Mouse (Mus musculus): Measurements from ENCODE around the gene Ciart. TPM values are rescaled to one million over a fixed set of nuclear protein-coding genes. Genes with fewer than 3 reads are reported as not detected.
"Not testable (repeated sequence)": the region's sequence is repeated elsewhere in the genome, so short reads cannot be mapped to it uniquely, and the experiment has no call there.

Ciart gene
- polyA plus RNA-seq, 1 experiment from 2014 or later, result 10.2 TPM

DNA sequence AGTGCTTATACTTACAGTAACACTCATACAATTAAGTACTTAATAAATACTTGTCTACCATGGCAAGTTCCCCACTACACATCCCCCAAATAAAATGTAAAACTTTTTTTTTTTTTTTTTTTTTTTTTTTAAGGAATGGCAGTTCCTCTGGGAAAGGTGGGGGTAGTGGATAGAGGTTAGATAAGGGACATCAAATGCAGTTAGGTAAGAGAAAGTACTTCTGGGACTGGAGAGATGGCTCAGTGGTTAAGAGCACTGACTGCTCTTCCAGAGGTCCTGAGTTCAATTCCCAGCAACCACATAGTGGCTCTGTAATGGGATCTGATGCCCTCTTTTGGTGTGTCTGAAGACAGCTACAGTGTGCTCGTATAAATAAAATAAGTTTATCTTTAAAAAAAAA, 25.0 kb downstream of the Ciart start:
- not testable (repeated sequence) for ATAC-seq (ENCODE audit: low FRiP score, low read depth); H3K4me2 ChIP-seq (replicated peaks); H3K4me3 ChIP-seq; H3K27me3 ChIP-seq; H3K9me3 ChIP-seq; H3K9ac ChIP-seq; H3K27ac ChIP-seq
- Histone ChIP-seq H3K36me3 (peaks cover 20% of the 10 kb centered on the region), H3K4me1 (peaks cover 11% of the 10 kb centered on the region)
- 71% methylated on average over 1 of the region's 1 CpGs for WGBS

DNA sequence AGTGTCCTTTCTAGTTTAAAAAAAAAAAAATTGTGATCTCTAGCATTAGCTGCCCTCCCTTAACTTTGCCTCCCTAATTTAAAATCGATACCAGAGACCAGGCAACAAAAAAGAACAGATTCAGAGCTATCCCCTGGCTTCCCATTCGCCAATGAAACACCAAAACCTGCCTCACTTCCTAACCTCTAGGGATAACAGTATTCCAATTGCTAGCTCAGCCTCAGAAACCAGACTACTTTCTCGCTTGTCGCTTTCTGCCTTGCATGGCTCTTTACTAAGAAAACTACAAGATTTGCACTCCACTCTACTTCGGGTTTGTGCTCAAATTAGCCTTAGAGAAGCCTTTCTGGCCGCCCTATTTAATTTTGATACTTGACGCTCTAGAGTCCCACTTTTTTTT, 25.9 kb downstream of the Ciart start:
- peak; percentile 13; the same call in 1 of the 2 replicates for ATAC-seq (ENCODE audit: low FRiP score, low read depth)
- Histone ChIP-seq H3K27ac (peak overlapping the region; percentile 78), H3K27me3 (no peaks in the 10 kb centered on the region), H3K4me2 (replicated peaks) (peak overlapping the region; percentile 69), H3K36me3 (peaks cover 24% of the 10 kb centered on the region), H3K9ac (peak overlapping the region; percentile 88), H3K4me3 (peak overlapping the region; percentile 86), H3K4me1 (peaks cover 11% of the 10 kb centered on the region), H3K9me3 (no peaks in the 10 kb centered on the region)
- WGBS, result 28% methylated on average over 7 of the region's 7 CpGs

DNA sequence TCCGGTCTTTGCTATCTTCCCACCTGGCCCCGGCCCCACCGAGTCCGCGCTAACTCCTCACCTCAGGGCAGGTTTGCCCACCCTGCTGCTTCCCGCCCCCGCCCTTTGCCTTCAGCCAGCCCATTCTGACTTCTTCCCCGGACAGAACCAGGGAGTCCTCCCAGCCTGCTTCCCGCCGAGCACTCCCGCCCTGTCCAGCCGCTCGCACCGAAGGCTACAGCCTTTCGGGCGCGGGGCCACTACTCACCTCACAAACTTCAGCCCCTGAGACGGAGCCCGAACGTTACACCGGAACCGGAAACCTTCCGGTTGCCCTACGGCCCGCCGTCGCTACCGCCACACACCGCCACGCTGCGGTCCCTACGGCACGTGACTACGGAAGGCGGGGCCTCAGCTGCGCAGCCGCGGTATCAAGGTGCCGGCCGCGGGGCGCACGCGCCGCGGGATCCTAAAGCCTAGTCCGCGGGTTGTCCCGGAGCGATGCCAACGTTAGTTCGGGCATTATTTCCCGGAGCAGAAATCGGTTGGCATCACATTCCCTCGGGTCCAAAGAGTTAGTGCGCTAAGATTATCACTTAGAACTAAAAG, 26.5 kb downstream of the Ciart start, which contains the start of gene Prpf3:
Gene Prpf3, minus strand, starts transcription at position 384 of the 588 bp plus-strand sequence.
- no peaks in the 10 kb centered on the region for H3K9me3 ChIP-seq
- peak within 1 kb of the TSS; percentile 86 for H3K4me3 ChIP-seq
- peak within 1 kb of the TSS; percentile 88 for H3K9ac ChIP-seq
- H3K27ac ChIP-seq, result peak within 1 kb of the TSS; percentile 83
- WGBS, result under 1% methylated on average over 56 of the region's 56 CpGs
- H3K27me3 ChIP-seq, result no peaks in the 10 kb centered on the region
- H3K4me1 ChIP-seq, result peaks cover 11% of the 10 kb centered on the region
- H3K36me3 ChIP-seq, result peaks cover 29% of the 10 kb centered on the region
- peak; percentile 98 for ATAC-seq (ENCODE audit: low FRiP score, low read depth)
- H3K4me2 ChIP-seq (replicated peaks), result peak within 1 kb of the TSS; percentile 69

GRCm38 (mm10) chr3:95851317-95851716, 30.7 kb downstream of the Ciart start:
- Histone ChIP-seq H3K9me3 (no peaks in the 10 kb centered on the region), H3K36me3 (peaks cover 71% of the 10 kb centered on the region), H3K4me1 (peaks cover 11% of the 10 kb centered on the region), H3K4me3 (no peak overlapping the region), H3K27me3 (no peaks in the 10 kb centered on the region), H3K27ac (no peak overlapping the region), H3K9ac (no peak overlapping the region), H3K4me2 (replicated peaks) (no peak overlapping the region)
- ATAC-seq (ENCODE audit: low FRiP score, low read depth), result no peak
- WGBS, result 94% methylated on average over 8 of the region's 8 CpGs

DNA sequence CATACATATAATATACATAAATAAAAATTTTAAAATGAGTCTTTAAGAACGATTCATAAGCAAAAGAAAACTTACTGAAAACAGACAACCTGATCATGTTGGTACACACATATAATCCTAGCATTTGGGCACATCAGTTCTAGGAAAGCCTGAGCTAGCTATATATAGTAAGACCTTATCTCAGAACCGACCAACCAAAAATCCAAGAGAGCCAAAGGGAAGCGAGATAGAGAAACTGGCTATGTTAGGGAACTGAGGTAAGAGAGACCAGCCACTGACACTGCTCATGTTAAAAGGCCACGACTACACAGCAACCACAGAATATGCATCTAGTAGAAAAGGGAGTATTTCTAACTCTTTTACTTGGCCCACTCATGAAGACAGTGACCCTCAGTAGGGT, 31.4 kb downstream of the Ciart start:
- H3K4me1 ChIP-seq, result peaks cover 9% of the 10 kb centered on the region
- H3K9me3 ChIP-seq, result no peaks in the 10 kb centered on the region
- peaks cover 78% of the 10 kb centered on the region for H3K36me3 ChIP-seq
- H3K4me3 ChIP-seq, result no peak overlapping the region
- ATAC-seq (ENCODE audit: low FRiP score, low read depth), result no peak
- 86% methylated on average over 4 of the region's 4 CpGs for WGBS
- H3K27ac ChIP-seq, result no peak overlapping the region
- H3K9ac ChIP-seq, result no peak overlapping the region
- no peak overlapping the region for H3K4me2 ChIP-seq (replicated peaks)
- no peaks in the 10 kb centered on the region for H3K27me3 ChIP-seq

DNA sequence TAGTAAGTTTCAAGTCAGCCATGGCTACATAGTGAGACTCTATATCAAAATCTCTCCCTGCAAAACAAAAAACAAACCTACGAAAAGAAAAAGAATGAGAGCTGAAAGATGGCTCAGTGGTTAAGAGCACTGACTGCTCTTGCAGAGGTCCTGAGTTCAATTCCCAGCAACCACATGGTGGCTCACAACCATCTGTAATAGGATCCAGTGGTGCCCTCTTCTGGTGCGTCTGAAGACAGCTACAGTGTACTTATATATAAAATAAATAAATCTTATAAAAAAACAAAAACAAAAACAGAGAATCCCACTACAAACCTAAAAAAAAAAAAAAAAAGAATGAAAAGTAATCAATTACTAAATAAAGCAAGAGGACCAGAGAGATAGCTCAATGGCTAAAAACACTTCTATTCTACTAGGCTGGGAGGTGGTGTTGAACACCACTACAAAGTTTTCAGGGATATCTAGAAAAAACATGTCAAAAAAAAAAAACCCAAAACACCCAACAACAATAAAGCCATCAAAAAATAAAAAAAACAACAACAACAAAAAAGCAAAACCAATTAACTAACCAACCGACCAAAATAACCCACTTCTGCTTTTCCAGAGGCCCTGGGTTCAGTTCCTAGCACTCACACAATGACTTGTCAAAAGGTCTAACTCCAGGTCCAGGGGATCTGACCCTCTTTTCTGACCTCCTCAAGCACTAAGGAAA, 39.4 kb downstream of the Ciart start:
- Histone ChIP-seq H3K27me3 (no peaks in the 10 kb centered on the region), H3K9ac (no peak overlapping the region), H3K36me3 (peaks cover 88% of the 10 kb centered on the region), H3K4me2 (replicated peaks) (no peak overlapping the region), H3K27ac (no peak overlapping the region), H3K4me3 (no peak overlapping the region), H3K9me3 (no peaks in the 10 kb centered on the region), H3K4me1 (no peaks in the 10 kb centered on the region)
- 90% methylated on average over 3 of the region's 3 CpGs for WGBS
- no peak for ATAC-seq (ENCODE audit: low FRiP score, low read depth)

GRCm38 (mm10) chr3:95839250-95839649, 42.8 kb downstream of the Ciart start:
- H3K27me3 ChIP-seq, result no peaks in the 10 kb centered on the region
- H3K36me3 ChIP-seq, result peaks cover 84% of the 10 kb centered on the region
- ATAC-seq (ENCODE audit: low FRiP score, low read depth), result no peak
- no peak overlapping the region for H3K4me2 ChIP-seq (replicated peaks)
- H3K27ac ChIP-seq, result no peak overlapping the region
- H3K9ac ChIP-seq, result no peak overlapping the region
- H3K9me3 ChIP-seq, result no peaks in the 10 kb centered on the region
- no peaks in the 10 kb centered on the region for H3K4me1 ChIP-seq
- 93% methylated on average over 2 of the region's 2 CpGs for WGBS
- no peak overlapping the region for H3K4me3 ChIP-seq

- ATAC-seq (ENCODE audit: low FRiP score, low read depth), result no peak
- no peak overlapping the region for H3K4me3 ChIP-seq
- no peaks in the 10 kb centered on the region for H3K27me3 ChIP-seq
- peaks cover 65% of the 10 kb centered on the region for H3K36me3 ChIP-seq
- H3K9me3 ChIP-seq, result no peaks in the 10 kb centered on the region
- no peak overlapping the region for H3K27ac ChIP-seq
- WGBS, result 98% methylated on average over 4 of the region's 4 CpGs
- H3K9ac ChIP-seq, result no peak overlapping the region
- no peaks in the 10 kb centered on the region for H3K4me1 ChIP-seq
- H3K4me2 ChIP-seq (replicated peaks), result no peak overlapping the region
Observed at GRCm38 (mm10) chr3:95829053-95829452, 53.0 kb downstream of the Ciart start.

Other genes with a start within 250 kb of the Ciart start
- 42.3 and 43.4 TPM in 2 replicates for gene Mcl1, start 223.5 kb downstream of the Ciart start, polyA plus RNA-seq (2015; fragmentation: Nextera tagmentation; extraction: Ambion mirVana)
- gene Adamtsl4, start 194.3 kb downstream of the Ciart start, polyA plus RNA-seq (2015; fragmentation: Nextera tagmentation; extraction: Ambion mirVana), result 2.7 and 4.1 TPM in 2 replicates
- 4.8 and 6.0 TPM in 2 replicates for gene Ecm1, start 142.7 kb downstream of the Ciart start, polyA plus RNA-seq (2015; fragmentation: Nextera tagmentation; extraction: Ambion mirVana)
- gene Tars2, start 122.0 kb downstream of the Ciart start, polyA plus RNA-seq (2015; fragmentation: Nextera tagmentation; extraction: Ambion mirVana), result 47.6 and 47.8 TPM in 2 replicates
- gene Rprd2, start 63.4 kb downstream of the Ciart start, polyA plus RNA-seq (2015; fragmentation: Nextera tagmentation; extraction: Ambion mirVana), result 22.3 and 24.5 TPM in 2 replicates
- 52.3 and 62.3 TPM in 2 replicates for gene Prpf3, start 26.4 kb downstream of the Ciart start, polyA plus RNA-seq (2015; fragmentation: Nextera tagmentation; extraction: Ambion mirVana)
- 311 and 318 TPM in 2 replicates for gene Mrps21, start 10.7 kb downstream of the Ciart start, polyA plus RNA-seq (2015; fragmentation: Nextera tagmentation; extraction: Ambion mirVana)
- gene BC028528, start 9.8 kb upstream of the Ciart start, polyA plus RNA-seq (2015; fragmentation: Nextera tagmentation; extraction: Ambion mirVana), result 14.5 and 16.1 TPM in 2 replicates
- gene Aph1a, start 11.7 kb upstream of the Ciart start, polyA plus RNA-seq (2015; fragmentation: Nextera tagmentation; extraction: Ambion mirVana), result 30.2 and 30.9 TPM in 2 replicates
- 36.8 and 37.0 TPM in 2 replicates for gene Car14, start 22.4 kb upstream of the Ciart start, polyA plus RNA-seq (2015; fragmentation: Nextera tagmentation; extraction: Ambion mirVana)
- 231 and 249 TPM in 2 replicates for gene Anp32e, start 47.0 kb upstream of the Ciart start, polyA plus RNA-seq (2015; fragmentation: Nextera tagmentation; extraction: Ambion mirVana)
- gene Plekho1, start 113.8 kb upstream of the Ciart start, polyA plus RNA-seq (2015; fragmentation: Nextera tagmentation; extraction: Ambion mirVana), result 58.3 and 60.0 TPM in 2 replicates
- 39.4 and 39.5 TPM in 2 replicates for gene Vps45, start 176.2 kb upstream of the Ciart start, polyA plus RNA-seq (2015; fragmentation: Nextera tagmentation; extraction: Ambion mirVana)
- gene Otud7b, start 222.3 kb upstream of the Ciart start, polyA plus RNA-seq (2015; fragmentation: Nextera tagmentation; extraction: Ambion mirVana), result 28.8 and 30.3 TPM in 2 replicates

All from limb, embryonic 13.5 days (tissue).